Mouse (Mus musculus) brown adipose tissue, adult 24 weeks (tissue): Measurements from ENCODE around the gene Atg7. TPM values are rescaled to one million over a fixed set of nuclear protein-coding genes. Genes with fewer than 3 reads are reported as not detected.
A peak's percentile ranks its signal among the peaks of the same experiment; 100 is the strongest.
"Not testable (repeated sequence)": the region's sequence is repeated elsewhere in the genome, so short reads cannot be mapped to it uniquely, and the experiment has no call there.

ENCODE experiments used
- H3K27ac ChIP-seq: fragments of 200-500 bp; replicated peaks from 2 replicates; pipeline ENCODE4 v1.5.1; 2012; ENCODE audit warnings: low read depth, mild to moderate bottlenecking, low read length
- H3K4me1 ChIP-seq: fragments of 200-500 bp; 2 replicates; pipeline ENCODE4 v1.6.1; 2012; ENCODE audit warnings: low read length, mixed read lengths; ENCODE audit not compliant: control insufficient read depth, insufficient read depth, insufficient read length
- H3K4me3 ChIP-seq: fragments of 200-500 bp; 2 replicates; pipeline ENCODE4 v1.5.1; 2012; ENCODE audit warnings: low read depth, mild to moderate bottlenecking, low read length, moderate library complexity; ENCODE audit not compliant: insufficient read depth
- polyA plus RNA-seq: library from polyadenylated mRNA; stranded (reverse); fragments of >200 nt; gene quantifications from 2 replicates; pipeline ENCODE4 v1.2.4, GENCODE M21; 2012; ENCODE audit not compliant: missing spikeins, insufficient read depth, insufficient read length

Atg7 gene
- 20.5 and 22.7 TPM in 2 replicates for polyA plus RNA-seq

DNA sequence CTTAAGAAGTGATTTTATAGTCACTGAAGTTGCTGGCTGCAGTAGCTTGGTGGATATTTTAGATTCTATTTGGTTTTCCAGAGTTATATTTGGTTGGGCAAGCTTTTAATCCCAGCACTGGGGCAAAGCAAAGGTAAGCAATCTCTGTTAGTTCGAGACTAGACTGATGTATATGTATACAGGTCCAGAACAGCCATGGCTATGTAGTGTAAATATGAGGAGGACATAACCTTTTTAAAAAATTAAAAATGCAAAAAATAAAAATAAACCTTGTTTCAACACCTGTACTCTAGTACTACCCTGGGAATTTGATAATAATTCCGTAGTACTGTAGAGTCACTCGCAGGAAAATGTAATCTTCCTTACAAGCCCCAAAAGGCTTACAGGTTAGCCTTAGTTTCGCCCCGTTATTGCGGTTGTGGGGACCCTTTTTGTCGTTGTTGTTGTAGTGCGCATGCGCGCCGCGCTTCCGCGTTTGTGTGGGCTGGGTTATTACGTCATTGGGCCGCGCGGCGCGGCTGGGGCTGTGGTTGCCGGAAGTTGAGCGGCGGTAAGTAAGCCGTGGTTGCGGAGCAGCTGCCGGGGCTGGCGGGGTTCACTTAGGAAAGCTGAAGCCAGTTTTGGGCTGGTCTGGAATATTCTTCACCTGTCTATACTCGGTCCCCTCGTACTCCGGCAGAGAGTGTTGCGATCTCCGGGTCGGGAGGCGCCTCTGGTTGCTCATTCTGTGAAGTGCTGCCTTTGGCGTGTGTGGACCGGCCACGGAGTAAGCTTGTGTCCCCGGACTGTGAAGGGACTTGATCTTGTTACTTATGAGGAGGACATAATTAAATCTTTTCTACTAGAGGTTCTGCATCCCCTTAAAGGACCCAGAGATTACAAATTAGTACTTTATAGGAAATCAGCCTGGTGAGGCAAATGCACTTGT lies at the start of gene Atg7:
TSS of gene Atg7 (plus strand) at position 497 of the 928 bp plus-strand sequence.
- Histone ChIP-seq H3K4me1 (no peaks in the 10 kb centered on the region), H3K27ac (peak within 1 kb of the TSS; percentile 86)

DNA sequence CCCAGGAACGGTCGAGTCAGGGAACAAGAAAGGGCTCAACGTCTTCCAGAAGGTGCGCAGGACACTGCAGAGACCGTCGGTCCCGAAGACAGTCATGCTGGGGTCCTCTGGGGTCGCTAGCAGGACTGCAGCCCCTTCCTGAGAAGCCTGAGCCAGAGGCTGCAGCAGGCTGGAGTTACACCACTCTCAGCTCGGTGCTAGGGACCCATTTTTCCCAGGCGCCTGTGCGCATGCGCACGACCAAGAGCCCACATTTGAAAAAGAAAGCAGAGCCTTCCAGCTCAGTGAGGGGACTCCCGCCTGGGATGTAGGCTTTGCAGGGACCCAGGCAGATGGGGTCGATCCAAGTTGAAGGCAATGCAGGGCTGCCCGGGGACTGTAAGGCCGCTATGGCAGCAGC lies 28.8 kb upstream of the Atg7 start:
- H3K4me1 ChIP-seq, H3K4me3 ChIP-seq, H3K27ac ChIP-seq: not testable (repeated sequence)

More for the DNA sequence above, at the start of gene Atg7:
- peak within 1 kb of the TSS; percentile 97 for H3K4me3 ChIP-seq

DNA sequence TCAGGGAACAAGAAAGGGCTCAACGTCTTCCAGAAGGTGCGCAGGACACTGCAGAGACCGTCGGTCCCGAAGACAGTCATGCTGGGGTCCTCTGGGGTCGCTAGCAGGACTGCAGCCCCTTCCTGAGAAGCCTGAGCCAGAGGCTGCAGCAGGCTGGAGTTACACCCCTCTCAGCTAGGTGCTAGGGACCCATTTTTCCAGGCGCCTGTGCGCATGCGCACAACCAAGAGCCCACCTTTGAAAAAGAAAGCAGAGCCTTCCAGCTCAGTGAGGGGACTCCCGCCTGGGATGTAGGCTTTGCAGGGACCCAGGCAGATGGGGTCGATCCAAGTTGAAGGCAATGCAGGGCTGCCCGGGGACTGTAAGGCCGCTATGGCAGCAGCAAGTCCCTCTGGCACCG lies 9.0 kb upstream of the Atg7 start:
- H3K4me1 ChIP-seq, H3K4me3 ChIP-seq, H3K27ac ChIP-seq: not testable (repeated sequence)

GRCm38 (mm10) chr6:114643716-114644115 lies 819 bp downstream of the Atg7 start:
- peak overlapping the region; percentile 97 for H3K4me3 ChIP-seq
- H3K4me1 ChIP-seq, result no peaks in the 10 kb centered on the region
- H3K27ac ChIP-seq, result no peak overlapping the region

DNA sequence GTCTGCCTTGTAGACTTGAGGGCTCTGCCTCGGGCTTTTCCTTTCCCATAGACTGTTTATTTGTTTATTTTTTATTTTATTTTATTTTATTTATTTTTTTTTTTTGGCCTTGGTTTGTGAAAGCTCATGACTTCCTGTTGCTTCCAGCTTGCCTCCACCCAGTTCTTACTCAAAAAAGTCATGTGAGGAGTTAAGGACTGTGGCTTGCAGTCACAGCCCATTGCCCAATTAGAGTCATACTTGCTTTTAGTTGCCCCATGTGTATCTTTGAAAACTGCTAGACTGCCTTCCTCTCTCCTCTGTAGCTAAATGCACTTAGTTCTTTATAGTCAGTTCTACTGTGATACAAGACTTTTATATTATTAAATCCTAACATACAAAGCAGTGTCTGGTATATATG lies 1.6 kb downstream of the Atg7 start:
- H3K4me3 ChIP-seq, result no peak overlapping the region
- no peaks in the 10 kb centered on the region for H3K4me1 ChIP-seq
- H3K27ac ChIP-seq, result no peak overlapping the region

DNA sequence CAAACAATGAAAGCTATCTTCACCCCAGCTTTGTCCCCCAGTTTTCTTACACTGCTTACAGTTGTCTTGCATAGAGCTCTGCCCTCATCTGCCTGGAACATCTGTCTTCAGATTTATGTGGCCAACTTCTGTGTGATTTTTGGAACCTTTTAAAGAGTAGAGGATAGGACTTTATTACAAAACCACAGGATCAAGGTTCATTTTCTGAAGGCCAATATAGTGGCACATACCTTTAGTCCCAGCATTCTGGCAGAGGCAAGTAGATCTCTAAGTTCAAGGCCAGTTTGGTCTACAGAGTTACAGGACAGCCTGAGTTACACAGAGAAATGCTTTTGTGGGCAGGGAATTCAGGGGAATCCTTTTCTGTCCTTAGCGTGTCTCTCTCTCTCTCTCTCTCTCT lies 3.3 kb downstream of the Atg7 start:
- Histone ChIP-seq H3K27ac (no peak overlapping the region), H3K4me1 (0 out of 2 replicates have a peak, but pooled peaks cover 4% of the 10 kb centered on the region), H3K4me3 (no peak overlapping the region)

DNA sequence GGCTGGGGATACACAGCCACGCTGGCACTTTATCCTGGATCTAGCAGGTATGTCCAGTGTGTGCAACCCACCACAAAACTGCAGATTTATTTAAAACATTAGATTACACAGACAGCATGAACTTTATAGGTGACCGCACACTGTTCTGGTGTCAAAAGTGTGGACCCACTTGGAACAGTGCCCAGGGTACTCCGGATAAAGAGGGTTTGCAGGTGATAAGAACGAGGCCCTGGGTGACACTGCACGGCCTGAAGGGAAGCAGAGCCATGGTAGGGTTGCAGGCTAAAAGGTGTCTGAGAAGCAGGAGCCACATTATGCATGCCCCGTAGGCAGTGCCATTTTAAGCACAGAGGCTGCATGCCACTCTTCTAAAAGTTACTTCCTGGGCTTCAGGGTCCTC lies 4.1 kb downstream of the Atg7 start:
- Histone ChIP-seq H3K4me1 (peaks cover 10% of the 10 kb centered on the region), H3K27ac (no peak overlapping the region), H3K4me3 (no peak overlapping the region)

GRCm38 (mm10) chr6:114648352-114649030 lies 5.6 kb downstream of the Atg7 start:
- peaks cover 13% of the 10 kb centered on the region for H3K4me1 ChIP-seq
- H3K4me3 ChIP-seq, result no peak overlapping the region
- H3K27ac ChIP-seq, result 0 out of 2 replicates have a peak overlapping the region, but pooled peaks have one; percentile 42

DNA sequence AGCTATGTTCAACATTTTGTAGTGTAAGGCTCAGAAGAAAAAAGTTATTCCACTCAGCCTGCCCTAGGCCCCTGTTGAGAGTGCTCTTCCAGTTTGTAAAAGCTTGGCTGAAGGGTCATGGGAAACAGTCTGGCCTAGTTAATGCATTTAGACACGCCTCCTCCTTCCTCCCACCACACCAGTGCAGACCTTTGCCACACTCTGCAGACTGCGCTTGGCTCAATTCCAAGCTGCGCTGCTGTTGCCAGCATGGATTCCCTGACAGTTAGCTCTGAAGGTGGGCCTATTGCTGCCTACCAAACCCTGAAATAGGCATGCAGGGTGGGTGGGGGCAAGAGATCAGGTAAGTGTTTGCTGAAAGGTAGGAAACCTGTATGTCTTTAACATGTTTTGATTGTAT lies 9.3 kb downstream of the Atg7 start:
- Histone ChIP-seq H3K4me3 (no peak overlapping the region), H3K27ac (no peak overlapping the region), H3K4me1 (peaks cover 13% of the 10 kb centered on the region)

DNA sequence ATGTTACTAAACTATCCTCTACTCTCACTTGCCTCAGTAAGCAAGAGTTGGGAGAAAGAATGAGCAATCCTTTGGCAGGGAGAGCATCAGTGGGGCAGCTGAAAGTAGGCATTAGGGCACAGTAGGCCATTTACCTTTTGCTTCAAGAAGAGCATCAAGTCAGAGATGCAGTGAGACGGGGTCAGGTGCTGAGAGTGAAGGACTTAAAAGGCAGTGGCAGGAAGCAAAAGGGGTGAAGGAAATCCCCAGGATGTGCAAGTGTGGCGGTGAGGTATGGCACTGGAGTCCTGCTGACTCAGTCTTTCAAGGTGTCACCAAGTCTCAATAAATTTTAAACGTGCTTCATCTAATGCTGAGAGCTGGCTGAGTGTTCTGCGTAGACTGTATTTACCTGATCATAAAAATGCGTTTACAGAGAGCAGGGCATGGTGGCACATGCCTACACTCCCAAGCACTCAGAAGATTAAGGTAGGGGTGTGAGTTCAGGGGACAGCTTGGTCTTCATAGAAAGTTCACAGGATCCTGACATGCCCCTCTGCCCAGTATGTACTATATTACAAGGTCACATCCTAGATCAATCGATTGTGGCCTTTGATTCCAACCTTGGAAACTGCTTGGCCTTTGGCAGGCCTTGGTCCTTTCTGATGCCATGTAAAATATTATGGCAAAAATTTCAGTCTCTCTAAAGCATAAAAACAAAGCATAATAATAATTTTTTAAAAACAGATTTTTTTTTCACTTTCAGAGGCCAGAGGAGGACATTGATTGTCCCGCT lies 14.1 kb downstream of the Atg7 start:
- Histone ChIP-seq H3K4me3 (no peak overlapping the region), H3K27ac (no peak overlapping the region), H3K4me1 (peaks cover 7% of the 10 kb centered on the region; the same call in 1 of the 2 replicates)

DNA sequence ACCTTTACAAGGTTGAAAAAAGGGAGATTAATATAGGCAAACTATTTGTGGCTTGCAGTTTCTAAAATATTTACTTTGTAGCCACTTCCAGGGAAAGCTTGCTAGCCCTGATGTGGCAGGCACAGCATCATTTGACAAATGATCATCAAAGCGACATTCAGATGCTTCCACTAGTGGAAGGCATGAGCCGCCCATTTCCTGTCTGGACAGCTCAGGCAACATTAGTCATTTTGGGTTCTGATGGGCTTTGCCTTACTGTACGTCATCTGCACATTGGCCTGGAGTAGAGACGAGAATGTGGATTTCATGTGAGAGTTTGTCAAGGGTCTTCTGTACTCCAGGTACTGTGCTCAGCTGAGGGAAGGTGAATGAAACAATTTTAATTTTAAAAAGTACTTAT lies 14.9 kb downstream of the Atg7 start:
- no peak overlapping the region for H3K4me3 ChIP-seq
- H3K4me1 ChIP-seq, result peaks cover 4% of the 10 kb centered on the region; the same call in 1 of the 2 replicates
- H3K27ac ChIP-seq, result no peak overlapping the region

- Histone ChIP-seq H3K27ac (no peak overlapping the region), H3K4me3 (no peak overlapping the region), H3K4me1 (peaks cover 9% of the 10 kb centered on the region; the same call in 1 of the 2 replicates)
Measured at GRCm38 (mm10) chr6:114659278-114659991, 16.5 kb downstream of the Atg7 start.

DNA sequence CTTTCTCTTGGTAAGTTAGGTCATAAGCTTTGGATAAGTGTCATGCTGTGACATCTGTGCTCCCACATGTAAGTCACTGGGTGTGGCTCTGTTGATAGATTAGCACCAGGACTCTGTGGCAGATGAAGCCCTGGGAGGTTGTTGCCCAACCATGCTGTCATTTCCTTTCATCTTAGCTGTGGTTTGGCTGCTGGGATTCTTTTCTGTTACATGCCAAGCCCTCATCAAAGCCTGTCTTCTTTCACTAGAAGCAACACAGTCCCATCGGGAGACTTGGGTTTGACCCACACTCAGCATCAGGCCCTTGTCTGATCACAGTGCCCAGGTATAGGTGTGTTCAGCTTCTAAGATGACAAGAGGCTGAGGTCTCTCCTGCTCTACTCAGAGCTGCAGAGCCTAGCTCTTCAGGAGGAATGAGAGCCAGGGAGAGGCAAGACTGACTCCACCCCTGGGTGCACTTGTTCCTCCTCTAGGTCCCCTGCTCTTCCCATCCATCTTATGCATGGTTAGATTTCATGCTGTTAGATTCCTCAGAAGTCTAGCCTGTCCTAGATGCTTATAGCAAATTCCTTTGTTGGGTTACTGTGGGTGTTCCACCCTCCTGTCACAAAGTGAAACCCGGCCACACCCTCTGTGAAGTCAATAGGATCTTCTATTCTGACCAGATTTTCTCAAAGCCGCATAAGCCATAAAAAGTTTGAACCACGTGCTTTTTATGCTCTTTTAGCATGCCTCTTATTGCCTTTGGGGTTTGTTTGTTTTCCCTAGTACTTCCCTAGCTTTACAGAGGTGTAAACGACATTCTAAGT lies 17.3 kb downstream of the Atg7 start:
- Histone ChIP-seq H3K27ac (peak overlapping the region; percentile 23; the same call in 1 of the 2 replicates), H3K4me3 (no peak overlapping the region), H3K4me1 (peaks cover 9% of the 10 kb centered on the region; the same call in 1 of the 2 replicates)

DNA sequence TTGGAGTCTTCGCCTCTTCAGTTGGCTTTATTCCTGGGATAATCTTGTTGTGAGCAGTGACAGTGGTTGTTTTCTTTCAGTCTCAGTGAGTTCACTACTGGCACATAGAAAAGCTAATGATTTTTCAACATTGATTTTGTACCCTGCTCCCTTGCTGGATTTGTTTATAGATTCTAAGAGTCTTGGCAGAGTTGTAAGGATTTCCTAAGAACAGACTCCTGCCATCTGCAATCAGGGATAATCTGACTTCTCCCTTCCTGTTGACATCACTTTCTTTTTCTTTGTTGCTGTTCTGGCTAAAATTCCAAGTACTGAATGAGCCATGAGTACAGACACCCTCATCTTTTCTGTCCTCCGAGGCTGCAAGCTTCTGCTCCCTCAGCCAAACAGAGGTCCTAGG lies 20.8 kb downstream of the Atg7 start:
- Histone ChIP-seq H3K4me3 (no peak overlapping the region), H3K4me1 (peaks cover 9% of the 10 kb centered on the region; the same call in 1 of the 2 replicates), H3K27ac (no peak overlapping the region)
